Mouse (Mus musculus) left cerebral cortex, postnatal 10 days (tissue): ENCODE measurements around the gene 1700001P01Rik. TPM values are rescaled to one million over a fixed set of nuclear protein-coding genes. Genes with fewer than 3 reads are reported as not detected.
A peak's percentile ranks its signal among the peaks of the same experiment; 100 is the strongest.
"Not testable (repeated sequence)": the region's sequence is repeated elsewhere in the genome, so short reads cannot be mapped to it uniquely, and the experiment has no call there.

Source experiments
- DNase-seq, 2 experiments: peaks; one replicate each; pipeline ENCODE4 v3.0.0; 2021 to 2022; ENCODE audit warnings: low spot score in 2 of 2, mixed read lengths in 1 of 2; ENCODE audit errors: extremely low spot score in 1 of 2
- intact Hi-C: fragments of 180-260 bp; cut with DNase I; formaldehyde crosslinking; loops from one replicate; pipeline ENCODE4 v1.15.1; 2025
- total RNA-seq, 2 experiments: library from RNA; stranded (reverse); gene quantifications; 2 replicates each; pipeline ENCODE4 v1.2.3; 2021

1700001P01Rik gene
- total RNA-seq, 2 experiments from 2014 or later: 0.60 to 0.63 TPM

GRCm38 (mm10) chr11:97799146-97799993 is 23.7 kb upstream of the 1700001P01Rik start:
- intact Hi-C loops: loop anchor here (2.0 to 5.0 kb wide), 3 partner anchors 39 to 188 kb away; partner anchors contain the start of genes Fbxo47 and Plxdc1
- peak; percentile 82 to 92 for DNase-seq

GRCm38 (mm10) chr11:97798782-97799145 is 23.0 kb upstream of the 1700001P01Rik start, which contains the start of gene Lasp1:
Lasp1 (plus strand) TSS chr11:97799000.
- intact Hi-C loops: loop anchor here (2.0 to 5.0 kb wide), 3 partner anchors 40 to 189 kb away; partner anchors contain the start of genes Fbxo47 and Plxdc1
- DNase-seq: peak; percentile 85 to 87

GRCm38 (mm10) chr11:97798083-97798435 is 22.3 kb upstream of the 1700001P01Rik start:
- intact Hi-C loops: loop anchor here (2.0 to 5.0 kb wide), 3 partner anchors 41 to 189 kb away; partner anchors contain the start of genes Fbxo47 and Plxdc1
- DNase-seq: no peak

- no peak for DNase-seq
- intact Hi-C loops: loop anchor here (2.0 to 5.0 kb wide), 3 partner anchors 41 to 190 kb away; partner anchors contain the start of genes Fbxo47 and Plxdc1
Measured at GRCm38 (mm10) chr11:97797369-97798082, 21.8 kb upstream of the 1700001P01Rik start.

- intact Hi-C loops: loop anchor here (5.0 kb wide), 2 partner anchors 85 to 190 kb away; partner anchors contain the start of genes Fbxo47 and Plxdc1
- DNase-seq: peak; percentile 72 to 74
Measured at GRCm38 (mm10) chr11:97796910-97797309, 21.2 kb upstream of the 1700001P01Rik start.

- DNase-seq: no peak
- intact Hi-C loops: no loop called here
Measured at GRCm38 (mm10) chr11:97793165-97793564, 17.4 kb upstream of the 1700001P01Rik start.

GRCm38 (mm10) chr11:97790778-97791438 is 15.2 kb upstream of the 1700001P01Rik start:
- DNase-seq, intact Hi-C loops: not testable (repeated sequence)

- intact Hi-C loops: no loop called here
- DNase-seq: no peak
Measured at GRCm38 (mm10) chr11:97789727-97790126, 14.0 kb upstream of the 1700001P01Rik start.

GRCm38 (mm10) chr11:97787961-97788360 is 12.2 kb upstream of the 1700001P01Rik start:
- intact Hi-C loops: no loop called here

GRCm38 (mm10) chr11:97782564-97782895 is 6.8 kb upstream of the 1700001P01Rik start:
- intact Hi-C loops: loop anchor here (5.0 kb wide), 1 partner anchor 100 kb away; the partner anchor contains the start of gene Fbxo47
- DNase-seq: no peak

More at GRCm38 (mm10) chr11:97787961-97788360, 12.2 kb upstream of the 1700001P01Rik start:
- no peak for DNase-seq

- peak; percentile 99 to 100 for DNase-seq
- intact Hi-C loops: loop anchor here (5.0 kb wide), 1 partner anchor 100 kb away; the partner anchor contains the start of gene Fbxo47
Measured at GRCm38 (mm10) chr11:97781832-97782563, 6.3 kb upstream of the 1700001P01Rik start, which contains the start of gene Rpl23. Rpl23 (minus strand) TSS chr11:97782437.

- intact Hi-C loops: loop anchor here (5.0 kb wide), 1 partner anchor 101 kb away; the partner anchor contains the start of gene Fbxo47
- no peak for DNase-seq
Measured at GRCm38 (mm10) chr11:97781478-97781831, 5.7 kb upstream of the 1700001P01Rik start.

GRCm38 (mm10) chr11:97779968-97780701 is 4.4 kb upstream of the 1700001P01Rik start:
- intact Hi-C loops: loop anchor here (5.0 kb wide), 1 partner anchor 102 kb away; the partner anchor contains the start of gene Fbxo47
- no peak for DNase-seq

GRCm38 (mm10) chr11:97778918-97779317 is 3.2 kb upstream of the 1700001P01Rik start:
- intact Hi-C loops: no loop called here
- no peak for DNase-seq

GRCm38 (mm10) chr11:97777129-97777529 is 1.4 kb upstream of the 1700001P01Rik start:
- intact Hi-C loops: no loop called here
- DNase-seq: no peak

GRCm38 (mm10) chr11:97776497-97777128 is 895 bp upstream of the 1700001P01Rik start:
- intact Hi-C loops: no loop called here
- no peak for DNase-seq

- DNase-seq: no peak
- intact Hi-C loops: no loop called here
Measured at GRCm38 (mm10) chr11:97775186-97775585, 532 bp downstream of the 1700001P01Rik start.
